Mouse (Mus musculus) erythroblast, embryonic 14.5 days (primary cell): ENCODE results near the gene Tnnt2. TPM values are rescaled to one million over a fixed set of nuclear protein-coding genes. Genes with fewer than 3 reads are reported as not detected.

Experiments
- H3K27me3 ChIP-seq: 2 replicates; pipeline ENCODE4 v1.6.1; 2012; ENCODE audit warnings: inconsistent platforms; ENCODE audit not compliant: control insufficient read depth
- H3K36me3 ChIP-seq: 2 replicates; pipeline ENCODE4 v1.6.1; 2012; ENCODE audit warnings: mild to moderate bottlenecking, inconsistent platforms; ENCODE audit not compliant: control insufficient read depth
- H3K4me1 ChIP-seq: 2 replicates; pipeline ENCODE4 v1.6.1; 2012; ENCODE audit warnings: inconsistent platforms; ENCODE audit not compliant: control insufficient read depth
- H3K4me3 ChIP-seq: replicated peaks from 2 replicates; pipeline ENCODE3; 2012; ENCODE audit warnings: moderate library complexity, mild to moderate bottlenecking, inconsistent platforms
- H3K9me3 ChIP-seq: 2 replicates; pipeline ENCODE4 v1.6.1; 2012; ENCODE audit warnings: low read length, inconsistent platforms, mixed read lengths; ENCODE audit not compliant: control insufficient read depth
- GATA1 ChIP-seq: IDR thresholded peaks from 2 replicates; pipeline ENCODE4 v1.6.1; 2012; ENCODE audit warnings: low read length, inconsistent platforms, mixed read lengths
- TAL1 ChIP-seq: IDR thresholded peaks from 3 replicates; pipeline ENCODE4 v1.6.1; 2012; ENCODE audit warnings: low read length, inconsistent platforms, mixed read lengths
- polyA plus RNA-seq: library from polyadenylated mRNA; stranded (reverse); fragments of >175 nt; gene quantifications from 2 replicates; pipeline ENCODE4 v1.2.3, GENCODE M21; 2012

The Tnnt2 gene
- polyA plus RNA-seq, 1 experiment = not detected

- Histone ChIP-seq H3K4me1 (peaks cover 16% of the 10 kb centered on the region), H3K4me3 (no peak overlapping the region), H3K27me3 (peaks cover 34% of the 10 kb centered on the region), H3K9me3 (no peaks in the 10 kb centered on the region), H3K36me3 (no peaks in the 10 kb centered on the region)
- TF ChIP-seq TAL1 (no peak), GATA1 (no peak)
These were observed 24.9 kb downstream of the Tnnt2 start for GRCm38 (mm10) chr1:135861091-135861490.

GRCm38 (mm10) chr1:135861980-135862552 lies 25.9 kb downstream of the Tnnt2 start:
- TF ChIP-seq GATA1 (no peak), TAL1 (no peak)
- Histone ChIP-seq H3K9me3 (no peaks in the 10 kb centered on the region), H3K36me3 (no peaks in the 10 kb centered on the region), H3K4me3 (no peak overlapping the region), H3K27me3 (peaks cover 36% of the 10 kb centered on the region), H3K4me1 (peaks cover 12% of the 10 kb centered on the region)

- TF ChIP-seq GATA1 = no peak
- TF ChIP-seq TAL1 = no peak
These were observed 26.4 kb downstream of the Tnnt2 start for GRCm38 (mm10) chr1:135862561-135862960.

GRCm38 (mm10) chr1:135863786-135864335 lies 27.7 kb downstream of the Tnnt2 start:
- Histone ChIP-seq H3K4me1 (peaks cover 6% of the 10 kb centered on the region), H3K9me3 (no peaks in the 10 kb centered on the region), H3K27me3 (peaks cover 36% of the 10 kb centered on the region), H3K4me3 (no peak overlapping the region), H3K36me3 (no peaks in the 10 kb centered on the region)
- TF ChIP-seq GATA1 (no peak), TAL1 (no peak)

More at GRCm38 (mm10) chr1:135862561-135862960, 26.4 kb downstream of the Tnnt2 start:
- H3K4me1 ChIP-seq = peaks cover 7% of the 10 kb centered on the region
- H3K36me3 ChIP-seq = no peaks in the 10 kb centered on the region
- H3K4me3 ChIP-seq = no peak overlapping the region
- H3K9me3 ChIP-seq = no peaks in the 10 kb centered on the region
- peaks cover 36% of the 10 kb centered on the region for H3K27me3 ChIP-seq

GRCm38 (mm10) chr1:135864830-135865229 lies 28.7 kb downstream of the Tnnt2 start:
- Histone ChIP-seq H3K9me3 (no peaks in the 10 kb centered on the region), H3K4me1 (peaks cover 6% of the 10 kb centered on the region), H3K4me3 (no peak overlapping the region), H3K27me3 (peaks cover 39% of the 10 kb centered on the region), H3K36me3 (no peaks in the 10 kb centered on the region)
- TF ChIP-seq TAL1 = no peak
- no peak for TF ChIP-seq GATA1

GRCm38 (mm10) chr1:135865518-135866194 lies 29.5 kb downstream of the Tnnt2 start:
- Histone ChIP-seq H3K27me3 (peaks cover 37% of the 10 kb centered on the region), H3K9me3 (no peaks in the 10 kb centered on the region), H3K4me3 (no peak overlapping the region), H3K36me3 (no peaks in the 10 kb centered on the region), H3K4me1 (peaks cover 6% of the 10 kb centered on the region)
- TF ChIP-seq GATA1 = no peak
- TF ChIP-seq TAL1 = no peak

- H3K4me1 ChIP-seq = peaks cover 6% of the 10 kb centered on the region
- no peak for TF ChIP-seq TAL1
- no peak for TF ChIP-seq GATA1
- no peaks in the 10 kb centered on the region for H3K9me3 ChIP-seq
- peaks cover 36% of the 10 kb centered on the region for H3K27me3 ChIP-seq
- no peak overlapping the region for H3K4me3 ChIP-seq
- H3K36me3 ChIP-seq = no peaks in the 10 kb centered on the region
These were observed 32.4 kb downstream of the Tnnt2 start for GRCm38 (mm10) chr1:135868570-135868969.

- Histone ChIP-seq H3K4me3 (no peak overlapping the region), H3K27me3 (peaks cover 24% of the 10 kb centered on the region), H3K9me3 (no peaks in the 10 kb centered on the region), H3K4me1 (no peaks in the 10 kb centered on the region), H3K36me3 (no peaks in the 10 kb centered on the region)
- no peak for TF ChIP-seq TAL1
- TF ChIP-seq GATA1 = no peak
These were observed 36.8 kb downstream of the Tnnt2 start for GRCm38 (mm10) chr1:135872991-135873390.

- no peaks in the 10 kb centered on the region for H3K36me3 ChIP-seq
- H3K9me3 ChIP-seq = no peaks in the 10 kb centered on the region
- H3K4me1 ChIP-seq = no peaks in the 10 kb centered on the region
- TF ChIP-seq GATA1 (no peak), TAL1 (no peak)
- peaks cover 22% of the 10 kb centered on the region for H3K27me3 ChIP-seq
- H3K4me3 ChIP-seq = no peak overlapping the region
These were observed 41.1 kb downstream of the Tnnt2 start for GRCm38 (mm10) chr1:135877248-135877647.
